In the genomic region with DNA sequence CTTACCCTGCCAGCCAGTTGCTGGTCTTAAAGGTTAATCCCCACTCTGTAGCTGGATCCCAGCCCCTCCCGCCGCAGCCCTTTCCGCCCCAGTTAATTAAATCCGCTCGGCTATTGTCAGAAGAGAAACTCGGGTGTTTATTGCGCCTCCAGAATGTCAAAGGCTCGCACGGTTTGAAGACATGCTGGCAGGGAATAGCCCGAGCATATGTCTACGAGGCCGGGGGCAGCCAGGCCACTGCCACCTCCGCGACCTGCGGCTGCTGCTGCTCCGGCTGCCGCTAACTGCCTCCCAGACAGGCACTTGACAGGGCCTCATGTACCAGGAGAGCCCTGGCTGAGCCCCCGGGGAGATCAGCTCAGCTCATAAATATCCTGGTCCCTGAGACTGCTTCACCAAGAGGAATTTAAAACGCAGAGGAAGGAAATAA, we compare ENCODE assay signal across 8 mouse cellular contexts.
A peak's percentile ranks its signal among the peaks of the same experiment; 100 is the strongest.
DNase-seq lines count a peak whose midpoint lies in the region; ATAC-seq lines count a peak whose summit lies in the region.

No protein-coding gene starts in this region.

- H3K9me3 ChIP-seq in heart, embryonic 10.5 days = no peaks in the 10 kb centered on the region
- H3K9me3 ChIP-seq in liver, embryonic 16.5 days (replicated peaks; ENCODE audit: control insufficient read depth, low read length) = no peaks in the 10 kb centered on the region

- peak overlapping the region; percentile 83 for H3K27ac ChIP-seq in heart, embryonic 10.5 days
- 0 out of 2 replicates have a peak overlapping the region, but pooled peaks have one; percentile 21 for H3K27ac ChIP-seq in liver, embryonic 16.5 days (ENCODE audit: low read length)

- peak overlapping the region; percentile 45 for H3K4me3 ChIP-seq in heart, embryonic 10.5 days
- peak overlapping the region; percentile 5; the same call in 1 of the 2 replicates for H3K4me3 ChIP-seq in liver, embryonic 16.5 days (ENCODE audit: low read depth, low read length)

- intact Hi-C loops in heart, postnatal 25 days (cut with DNase I) = loop anchor here (2.0 kb wide), 2 partner anchors 16 to 32 kb away; no protein-coding TSS in a partner anchor

- no peak for ATAC-seq in liver, embryonic 16.5 days (ENCODE audit: low read depth)

- peak overlapping the region; percentile 31 for H3K9ac ChIP-seq in liver, embryonic 16.5 days (ENCODE audit: low read depth, low read length)

- WGBS in heart, embryonic 10.5 days = 5% methylated on average over 19 of the region's 19 CpGs
- WGBS in liver, embryonic 16.5 days (ENCODE audit: insufficient replicate concordance) = 19% methylated on average over 19 of the region's 19 CpGs

- DNase-seq in heart, embryonic 10.5 days (ENCODE audit: low spot score) = no peak
- DNase-seq in heart, postnatal 25 days (ENCODE audit: low spot score) = no peak
- peak; percentile 82 for DNase-seq in cerebellum, adult 11 months
- DNase-seq in forelimb bud, embryonic 11.5 days (ENCODE audit: low read depth, low spot score) = peak; percentile 68
- DNase-seq in thymus, postnatal 25 days = peak; percentile 64
- DNase-seq in layer of hippocampus, adult 8-10 months (ENCODE audit: low spot score in 2 of 2) = no peak
- DNase-seq in gastrocnemius, adult 8-10 months (ENCODE audit: low spot score in 2 of 2) = no peak

- peaks cover 99% of the 10 kb centered on the region for H3K4me1 ChIP-seq in heart, embryonic 10.5 days
- peaks cover 81% of the 10 kb centered on the region for H3K4me1 ChIP-seq in liver, embryonic 16.5 days (ENCODE audit: control insufficient read depth, low read depth, low read length)

- no peaks in the 10 kb centered on the region; the same call in 1 of the 2 replicates for H3K36me3 ChIP-seq in heart, embryonic 10.5 days
- no peaks in the 10 kb centered on the region for H3K36me3 ChIP-seq in liver, embryonic 16.5 days (ENCODE audit: control insufficient read depth, insufficient read depth)

- H3K4me2 ChIP-seq in liver, embryonic 16.5 days (ENCODE audit: low read depth, low read length) = peak overlapping the region; percentile 28; the same call in 1 of the 2 replicates

- no peaks in the 10 kb centered on the region for H3K27me3 ChIP-seq in heart, embryonic 10.5 days (ENCODE audit: insufficient read depth, poor library complexity, severe bottlenecking)
- H3K27me3 ChIP-seq in liver, embryonic 16.5 days (ENCODE audit: control insufficient read depth, insufficient read depth, low read depth, low read length) = no peaks in the 10 kb centered on the region

Comparison
In these comparisons a context has a peak if more than half of its experiments do, and no peak if none do; other contexts are left out.
1. DNase-seq: peak in cerebellum, adult 11 months (single experiment), forelimb bud, embryonic 11.5 days (single experiment) and thymus, postnatal 25 days (single experiment); none in heart, embryonic 10.5 days (single experiment), heart, postnatal 25 days (single experiment), layer of hippocampus, adult 8-10 months (0 of 2) and gastrocnemius, adult 8-10 months (0 of 2).